Mouse (Mus musculus) stomach, embryonic 16.5 days (tissue): ENCODE data around the gene Cd79b. TPM values are rescaled to one million over a fixed set of nuclear protein-coding genes. Genes with fewer than 3 reads are reported as not detected.
A peak's percentile ranks its signal among the peaks of the same experiment; 100 is the strongest.

Experiments used
- ATAC-seq: fragments of 200-750 bp; cut with Nextera tagmentation; 2 replicates; pipeline ENCODE4 v1.8.0; 2017; ENCODE audit warnings: moderate number of reproducible peaks, moderate TSS enrichment; ENCODE audit not compliant: insufficient read depth, low FRiP score
- H3K27ac ChIP-seq: fragments of 300-500 bp; sonication (generic); 2 replicates; pipeline ENCODE4 v1.5.1; 2014; ENCODE audit warnings: low read length
- H3K27me3 ChIP-seq: fragments of 300-500 bp; sonication (generic); 2 replicates; pipeline ENCODE4 v1.6.1; 2014; ENCODE audit warnings: low read length, control low read depth, mixed read lengths; ENCODE audit not compliant: control insufficient read depth, insufficient read depth
- H3K36me3 ChIP-seq: fragments of 300-500 bp; sonication (generic); 2 replicates; pipeline ENCODE4 v1.6.1; 2014; ENCODE audit warnings: low read length; ENCODE audit not compliant: control insufficient read depth, insufficient read depth
- H3K4me1 ChIP-seq: fragments of 300-500 bp; sonication (generic); 2 replicates; pipeline ENCODE4 v1.6.1; 2014; ENCODE audit warnings: low read length, control low read depth, mixed read lengths; ENCODE audit not compliant: control insufficient read depth, insufficient read depth
- H3K4me2 ChIP-seq: fragments of 300-500 bp; sonication (generic); 2 replicates; pipeline ENCODE4 v1.6.1; 2014; ENCODE audit warnings: low read depth, low read length, mixed read lengths
- H3K4me3 ChIP-seq: fragments of 300-500 bp; sonication (generic); replicated peaks from 2 replicates; pipeline ENCODE4 v1.5.1; 2014; ENCODE audit warnings: mild to moderate bottlenecking, low read length
- H3K9ac ChIP-seq: fragments of 300-500 bp; sonication (generic); 2 replicates; pipeline ENCODE4 v1.6.1; 2014; ENCODE audit warnings: low read length
- H3K9me3 ChIP-seq: fragments of 300-500 bp; sonication (generic); replicated peaks from 2 replicates; pipeline ENCODE4 v1.6.1; 2016; ENCODE audit warnings: low read length, control low read depth; ENCODE audit not compliant: control insufficient read depth
- WGBS: fragments of 180-500 bp; shearing (Covaris S2); extraction: QIAGEN DNeasy Blood & Tissue Kit; methylation state at CpG from one replicate; pipeline ENCODE4 v1.1.7; 2014; 5-methylcytosine and 5-hydroxymethylcytosine counted together
- polyA plus RNA-seq: library from polyadenylated mRNA; unstranded; fragments of >200 nt; fragmentation: Nextera tagmentation; extraction: Ambion mirVana; gene quantifications from 2 replicates; pipeline ENCODE4 v1.2.1, GENCODE M21; 2015

Cd79b gene
- polyA plus RNA-seq, 1 experiment from 2014 or later, result 3.6 TPM

- no peak for ATAC-seq
Measured at GRCm38 (mm10) chr11:106273311-106273684, 41.3 kb downstream of the Cd79b start.

GRCm38 (mm10) chr11:106272644-106273310 lies 41.8 kb downstream of the Cd79b start, which contains the start of gene Smarcd2:
TSS of gene Smarcd2 (minus strand) at chr11:106272972.
- Histone ChIP-seq H3K4me3 (peak within 1 kb of the TSS; percentile 95), H3K4me1 (peaks cover 58% of the 10 kb centered on the region), H3K27ac (peak within 1 kb of the TSS; percentile 96), H3K9ac (peak within 1 kb of the TSS; percentile 100), H3K27me3 (no peaks in the 10 kb centered on the region), H3K4me2 (peak within 1 kb of the TSS; percentile 95), H3K9me3 (no peaks in the 10 kb centered on the region), H3K36me3 (no peaks in the 10 kb centered on the region)
- WGBS, result under 1% methylated on average over 72 of the region's 72 CpGs
- peak; percentile 95 for ATAC-seq

More at GRCm38 (mm10) chr11:106273311-106273684, 41.3 kb downstream of the Cd79b start:
- Histone ChIP-seq H3K4me1 (peaks cover 52% of the 10 kb centered on the region), H3K27me3 (no peaks in the 10 kb centered on the region), H3K27ac (peak overlapping the region; percentile 95), H3K9ac (peak overlapping the region; percentile 81), H3K4me2 (peak overlapping the region; percentile 95), H3K4me3 (peak overlapping the region; percentile 55), H3K9me3 (no peaks in the 10 kb centered on the region), H3K36me3 (no peaks in the 10 kb centered on the region)
- 6% methylated on average over 16 of the region's 16 CpGs for WGBS

- ATAC-seq, result peak; percentile 2
Measured at GRCm38 (mm10) chr11:106271794-106272643, 42.5 kb downstream of the Cd79b start.

GRCm38 (mm10) chr11:106271131-106271793 lies 43.3 kb downstream of the Cd79b start:
- 18% methylated on average over 5 of the region's 5 CpGs for WGBS
- no peak for ATAC-seq
- Histone ChIP-seq H3K9ac (peak overlapping the region; percentile 100), H3K4me2 (peak overlapping the region; percentile 78), H3K4me1 (peaks cover 59% of the 10 kb centered on the region), H3K4me3 (peak overlapping the region; percentile 95), H3K9me3 (no peaks in the 10 kb centered on the region), H3K27me3 (no peaks in the 10 kb centered on the region), H3K27ac (peak overlapping the region; percentile 96), H3K36me3 (peaks cover 6% of the 10 kb centered on the region)

More at GRCm38 (mm10) chr11:106271794-106272643, 42.5 kb downstream of the Cd79b start:
- no peaks in the 10 kb centered on the region for H3K27me3 ChIP-seq
- peak overlapping the region; percentile 95 for H3K4me3 ChIP-seq
- peak overlapping the region; percentile 78 for H3K4me2 ChIP-seq
- H3K4me1 ChIP-seq, result peaks cover 65% of the 10 kb centered on the region
- under 1% methylated on average over 41 of the region's 41 CpGs for WGBS
- peak overlapping the region; percentile 96 for H3K27ac ChIP-seq
- no peaks in the 10 kb centered on the region for H3K9me3 ChIP-seq
- H3K9ac ChIP-seq, result peak overlapping the region; percentile 100
- no peaks in the 10 kb centered on the region for H3K36me3 ChIP-seq

- no peaks in the 10 kb centered on the region for H3K9me3 ChIP-seq
- H3K27ac ChIP-seq, result peak overlapping the region; percentile 96
- peaks cover 47% of the 10 kb centered on the region for H3K4me1 ChIP-seq
- H3K9ac ChIP-seq, result peak overlapping the region; percentile 64
- 12% methylated on average over 3 of the region's 3 CpGs for WGBS
- H3K4me2 ChIP-seq, result peak overlapping the region; percentile 41
- H3K36me3 ChIP-seq, result peaks cover 27% of the 10 kb centered on the region
- H3K4me3 ChIP-seq, result peak overlapping the region; percentile 13; the same call in 1 of the 2 replicates
- ATAC-seq, result no peak
- H3K27me3 ChIP-seq, result no peaks in the 10 kb centered on the region
Measured at GRCm38 (mm10) chr11:106269060-106269431, 45.5 kb downstream of the Cd79b start.

- ATAC-seq, result no peak; the same call in 1 of the 2 replicates
- H3K27ac ChIP-seq, result peak overlapping the region; percentile 96
- H3K4me3 ChIP-seq, result peak overlapping the region; percentile 17
- H3K9ac ChIP-seq, result peak overlapping the region; percentile 64
- peaks cover 47% of the 10 kb centered on the region for H3K4me1 ChIP-seq
- H3K27me3 ChIP-seq, result no peaks in the 10 kb centered on the region
- H3K4me2 ChIP-seq, result peak overlapping the region; percentile 41
- no peaks in the 10 kb centered on the region for H3K9me3 ChIP-seq
- H3K36me3 ChIP-seq, result peaks cover 33% of the 10 kb centered on the region
- 20% methylated on average over 8 of the region's 8 CpGs for WGBS
Measured at GRCm38 (mm10) chr11:106268326-106269059, 46.1 kb downstream of the Cd79b start.

- 58% methylated on average over 5 of the region's 5 CpGs for WGBS
- Histone ChIP-seq H3K4me1 (peaks cover 45% of the 10 kb centered on the region), H3K27ac (peak overlapping the region; percentile 96), H3K4me2 (peak overlapping the region; percentile 41), H3K36me3 (peaks cover 39% of the 10 kb centered on the region), H3K4me3 (peak overlapping the region; percentile 17), H3K9me3 (no peaks in the 10 kb centered on the region), H3K27me3 (no peaks in the 10 kb centered on the region), H3K9ac (peak overlapping the region; percentile 64)
- ATAC-seq, result no peak
Measured at GRCm38 (mm10) chr11:106267871-106268270, 46.7 kb downstream of the Cd79b start.

GRCm38 (mm10) chr11:106267311-106267852 lies 47.2 kb downstream of the Cd79b start:
- Histone ChIP-seq H3K9ac (peak overlapping the region; percentile 64), H3K27ac (peak overlapping the region; percentile 96), H3K4me2 (peak overlapping the region; percentile 41), H3K4me3 (peak overlapping the region; percentile 17), H3K4me1 (peaks cover 45% of the 10 kb centered on the region), H3K9me3 (no peaks in the 10 kb centered on the region), H3K36me3 (peaks cover 44% of the 10 kb centered on the region), H3K27me3 (no peaks in the 10 kb centered on the region)
- 60% methylated on average over 15 of the region's 15 CpGs for WGBS
- peak; percentile 36; the same call in 1 of the 2 replicates for ATAC-seq
